Mouse (Mus musculus): ENCODE measurements around the gene Wdcp.

- TF ChIP-seq POLR2A (IDR thresholded peaks at IDR 0.05; ENCODE audit: borderline replicate concordance, insufficient read depth, low read length) (no peak), CTCF (IDR thresholded peaks at IDR 0.05; ENCODE audit: borderline replicate concordance, insufficient read depth, low read depth, low read length) (no peak)
Observed at GRCm38 (mm10) chr12:4873531-4873930, 30.4 kb downstream of the Wdcp start.

All from cerebellum, adult 2 months (tissue).